Mouse (Mus musculus) lung, postnatal 36 days (tissue): ENCODE measurements around the gene Camkv.

Source experiments
- DNase-seq: peaks from one replicate; pipeline ENCODE4 v3.0.0; 2022; ENCODE audit warnings: mixed read lengths

The Camkv gene

GRCm38 (mm10) chr9:107995513-107995912 is 60.0 kb downstream of the Camkv start:
- no peak for DNase-seq

- no peak for DNase-seq
These were observed 60.6 kb downstream of the Camkv start, which contains the start of gene Gm20662 for GRCm38 (mm10) chr9:107996049-107996448. Gm20662 (plus strand) TSS chr9:107996349.
